Mouse (Mus musculus) kidney, embryonic 14.5 days (tissue): ENCODE data around the gene Tmtc1. TPM values are rescaled to one million over a fixed set of nuclear protein-coding genes. Genes with fewer than 3 reads are reported as not detected.

Source experiments
- ATAC-seq: fragments of 200-750 bp; cut with Nextera tagmentation; 2 replicates; pipeline ENCODE4 v1.8.0; 2017; ENCODE audit warnings: moderate number of reproducible peaks, mild to moderate bottlenecking, moderate TSS enrichment, moderate library complexity; ENCODE audit not compliant: low FRiP score, low TSS enrichment
- H3K27ac ChIP-seq: fragments of 300-500 bp; sonication (generic); 2 replicates; pipeline ENCODE4 v1.5.1; 2014; ENCODE audit warnings: low read depth, mild to moderate bottlenecking, low read length, moderate library complexity, mixed read lengths
- H3K27me3 ChIP-seq: fragments of 300-500 bp; sonication (generic); 2 replicates; pipeline ENCODE4 v1.6.1; 2014; ENCODE audit warnings: mild to moderate bottlenecking, low read length; ENCODE audit not compliant: control insufficient read depth, insufficient read depth
- H3K36me3 ChIP-seq: fragments of 300-500 bp; sonication (generic); 2 replicates; pipeline ENCODE4 v1.6.1; 2014; ENCODE audit warnings: low read length, mixed read lengths; ENCODE audit not compliant: control insufficient read depth, insufficient read depth
- H3K4me1 ChIP-seq: fragments of 300-500 bp; sonication (generic); 2 replicates; pipeline ENCODE4 v1.6.1; 2014; ENCODE audit warnings: low read length, mixed read lengths; ENCODE audit not compliant: control insufficient read depth, insufficient read depth
- H3K4me2 ChIP-seq: fragments of 300-500 bp; sonication (generic); replicated peaks from 2 replicates; pipeline ENCODE4 v1.6.1; 2014; ENCODE audit warnings: low read depth, mild to moderate bottlenecking, low read length
- H3K4me3 ChIP-seq: fragments of 300-500 bp; sonication (generic); 2 replicates; pipeline ENCODE4 v1.5.1; 2014; ENCODE audit warnings: mild to moderate bottlenecking, low read length
- H3K9ac ChIP-seq: fragments of 300-500 bp; sonication (generic); 2 replicates; pipeline ENCODE4 v1.6.1; 2014; ENCODE audit warnings: low read depth, mild to moderate bottlenecking, low read length, moderate library complexity
- H3K9me3 ChIP-seq: fragments of 300-500 bp; sonication (generic); 2 replicates; pipeline ENCODE4 v1.6.1; 2016; ENCODE audit warnings: low read length; ENCODE audit not compliant: control insufficient read depth
- WGBS: fragments of 180-500 bp; shearing (Covaris S2); extraction: QIAGEN DNeasy Blood & Tissue Kit; methylation state at CpG from one replicate; pipeline ENCODE4 v1.1.7; 2014; 5-methylcytosine and 5-hydroxymethylcytosine counted together
- polyA plus RNA-seq: library from polyadenylated mRNA; unstranded; fragments of >200 nt; fragmentation: Nextera tagmentation; extraction: Ambion mirVana; gene quantifications from 2 replicates; pipeline ENCODE4 v1.2.1, GENCODE M21; 2014

The Tmtc1 gene
- polyA plus RNA-seq, 1 experiment from 2014 or later = 2.5 TPM

- 34% methylated on average over 10 of the region's 10 CpGs for WGBS
- H3K27ac ChIP-seq = peak overlapping the region; percentile 53; the same call in 1 of the 2 replicates
Measured at GRCm38 (mm10) chr6:148392147-148392546, 52.0 kb downstream of the Tmtc1 start.

GRCm38 (mm10) chr6:148391286-148391685 lies 52.9 kb downstream of the Tmtc1 start:
- Histone ChIP-seq H3K36me3 (no peaks in the 10 kb centered on the region), H3K27ac (peak overlapping the region; percentile 71; the same call in 1 of the 2 replicates), H3K4me1 (peaks cover 4% of the 10 kb centered on the region; the same call in 1 of the 2 replicates), H3K4me2 (no peak overlapping the region), H3K9me3 (no peaks in the 10 kb centered on the region), H3K27me3 (no peaks in the 10 kb centered on the region), H3K4me3 (no peak overlapping the region), H3K9ac (no peak overlapping the region)
- ATAC-seq = peak; percentile 61
- 42% methylated on average over 7 of the region's 7 CpGs for WGBS

More at GRCm38 (mm10) chr6:148392147-148392546, 52.0 kb downstream of the Tmtc1 start:
- Histone ChIP-seq H3K4me2 (no peak overlapping the region), H3K4me3 (no peak overlapping the region), H3K4me1 (peaks cover 4% of the 10 kb centered on the region; the same call in 1 of the 2 replicates), H3K9ac (no peak overlapping the region), H3K36me3 (no peaks in the 10 kb centered on the region), H3K27me3 (no peaks in the 10 kb centered on the region), H3K9me3 (no peaks in the 10 kb centered on the region)
- no peak for ATAC-seq

GRCm38 (mm10) chr6:148390630-148391276 lies 53.4 kb downstream of the Tmtc1 start:
- Histone ChIP-seq H3K4me3 (no peak overlapping the region), H3K9ac (no peak overlapping the region), H3K27ac (peak overlapping the region; percentile 71; the same call in 1 of the 2 replicates), H3K27me3 (no peaks in the 10 kb centered on the region), H3K36me3 (no peaks in the 10 kb centered on the region), H3K4me1 (peaks cover 4% of the 10 kb centered on the region; the same call in 1 of the 2 replicates), H3K4me2 (no peak overlapping the region), H3K9me3 (no peaks in the 10 kb centered on the region)
- ATAC-seq = peak; percentile 68
- 31% methylated on average over 4 of the region's 4 CpGs for WGBS

- peaks cover 4% of the 10 kb centered on the region; the same call in 1 of the 2 replicates for H3K4me1 ChIP-seq
- no peaks in the 10 kb centered on the region for H3K27me3 ChIP-seq
- peak overlapping the region; percentile 30; the same call in 1 of the 2 replicates for H3K27ac ChIP-seq
- H3K36me3 ChIP-seq = no peaks in the 10 kb centered on the region
- 59% methylated on average over 1 of the region's 1 CpGs for WGBS
- no peak for ATAC-seq
- no peak overlapping the region for H3K4me3 ChIP-seq
- no peaks in the 10 kb centered on the region for H3K9me3 ChIP-seq
- no peak overlapping the region for H3K9ac ChIP-seq
- H3K4me2 ChIP-seq = no peak overlapping the region
Measured at GRCm38 (mm10) chr6:148387990-148388389, 56.2 kb downstream of the Tmtc1 start.

GRCm38 (mm10) chr6:148384111-148384895 lies 59.9 kb downstream of the Tmtc1 start:
- no peak overlapping the region for H3K4me3 ChIP-seq
- WGBS = 77% methylated on average over 6 of the region's 6 CpGs
- H3K27me3 ChIP-seq = no peaks in the 10 kb centered on the region
- H3K27ac ChIP-seq = no peak overlapping the region
- no peak overlapping the region for H3K4me2 ChIP-seq
- H3K4me1 ChIP-seq = 0 out of 2 replicates have a peak, but pooled peaks cover 4% of the 10 kb centered on the region
- H3K36me3 ChIP-seq = no peaks in the 10 kb centered on the region
- no peaks in the 10 kb centered on the region for H3K9me3 ChIP-seq
- no peak overlapping the region for H3K9ac ChIP-seq
- no peak for ATAC-seq

- H3K27ac ChIP-seq = no peak overlapping the region
- no peak overlapping the region for H3K4me3 ChIP-seq
- no peaks in the 10 kb centered on the region for H3K9me3 ChIP-seq
- H3K4me1 ChIP-seq = no peaks in the 10 kb centered on the region
- H3K9ac ChIP-seq = no peak overlapping the region
- WGBS = 72% methylated on average over 9 of the region's 9 CpGs
- no peak for ATAC-seq
- no peaks in the 10 kb centered on the region for H3K36me3 ChIP-seq
- H3K27me3 ChIP-seq = no peaks in the 10 kb centered on the region
- H3K4me2 ChIP-seq = no peak overlapping the region
Measured at GRCm38 (mm10) chr6:148381163-148381782, 62.9 kb downstream of the Tmtc1 start.

GRCm38 (mm10) chr6:148375618-148376209 lies 68.5 kb downstream of the Tmtc1 start:
- Histone ChIP-seq H3K4me1 (0 out of 2 replicates have a peak, but pooled peaks cover 3% of the 10 kb centered on the region), H3K4me2 (no peak overlapping the region), H3K27me3 (no peaks in the 10 kb centered on the region), H3K4me3 (no peak overlapping the region), H3K36me3 (no peaks in the 10 kb centered on the region), H3K9me3 (no peaks in the 10 kb centered on the region), H3K27ac (no peak overlapping the region), H3K9ac (no peak overlapping the region)
- 66% methylated on average over 3 of the region's 3 CpGs for WGBS
- ATAC-seq = no peak

GRCm38 (mm10) chr6:148375015-148375414 lies 69.2 kb downstream of the Tmtc1 start:
- H3K4me2 ChIP-seq = no peak overlapping the region
- 0 out of 2 replicates have a peak, but pooled peaks cover 3% of the 10 kb centered on the region for H3K4me1 ChIP-seq
- H3K9me3 ChIP-seq = no peaks in the 10 kb centered on the region
- no peaks in the 10 kb centered on the region for H3K36me3 ChIP-seq
- no peak overlapping the region for H3K9ac ChIP-seq
- no peak for ATAC-seq
- no peak overlapping the region for H3K4me3 ChIP-seq
- no peak overlapping the region for H3K27ac ChIP-seq
- WGBS = 82% methylated on average over 3 of the region's 3 CpGs
- H3K27me3 ChIP-seq = no peaks in the 10 kb centered on the region
